In genomic region chr1:62374427-62375050, GRCm38 (mm10) we compare ENCODE assay signal across 15 mouse cellular contexts.
"Had no signal": no experiment of that assay in that cellular context is flagged by ENCODE, and none has a peak within 500 bp of the region (broad histone marks: within the 10 kb centered on the region; RNA-seq: fewer than 3 reads in every experiment).

No protein-coding gene starts in this region.

- H3K4me2 ChIP-seq: liver, embryonic 11.5 days; liver, embryonic 15.5 days; midbrain, embryonic 11.5 days; midbrain, embryonic 15.5 days; stomach, embryonic 15.5 days had no signal

- H3K4me3 ChIP-seq: liver, embryonic 15.5 days; midbrain, embryonic 15.5 days; stomach, embryonic 15.5 days had no signal

- H3K27me3 ChIP-seq: liver, embryonic 15.5 days; midbrain, embryonic 15.5 days; stomach, embryonic 15.5 days had no signal

- H3K9ac ChIP-seq: liver, embryonic 15.5 days; midbrain, embryonic 15.5 days; stomach, embryonic 15.5 days had no signal

- DNase-seq: kidney, adult 9 months; kidney, postnatal 36 days; layer of hippocampus, adult 9-11 months; layer of hippocampus, postnatal 36 days; lung, adult 2 months; lung, postnatal 4 days; right cerebral cortex, postnatal 14 days; thymus, postnatal 4 days had no signal

- H3K27ac ChIP-seq: kidney, postnatal 0 days; liver, embryonic 15.5 days; midbrain, embryonic 15.5 days; stomach, embryonic 15.5 days had no signal

- ATAC-seq: lung, postnatal 0 days; midbrain, embryonic 15.5 days had no signal

- H3K9me3 ChIP-seq: liver, embryonic 15.5 days; midbrain, embryonic 15.5 days; stomach, embryonic 15.5 days had no signal

- H3K4me1 ChIP-seq: liver, embryonic 15.5 days; midbrain, embryonic 15.5 days; stomach, embryonic 15.5 days had no signal

- H3K36me3 ChIP-seq: liver, embryonic 15.5 days; midbrain, embryonic 15.5 days; stomach, embryonic 15.5 days had no signal
